Mouse (Mus musculus): Measurements from ENCODE around the gene Raver2. TPM values are rescaled to one million over a fixed set of nuclear protein-coding genes. Genes with fewer than 3 reads are reported as not detected.
"Not testable (repeated sequence)": the region's sequence is repeated elsewhere in the genome, so short reads cannot be mapped to it uniquely, and the experiment has no call there.

The Raver2 gene
- total RNA-seq, 2 experiments from 2014 or later = 45.3 to 48.3 TPM

DNA sequence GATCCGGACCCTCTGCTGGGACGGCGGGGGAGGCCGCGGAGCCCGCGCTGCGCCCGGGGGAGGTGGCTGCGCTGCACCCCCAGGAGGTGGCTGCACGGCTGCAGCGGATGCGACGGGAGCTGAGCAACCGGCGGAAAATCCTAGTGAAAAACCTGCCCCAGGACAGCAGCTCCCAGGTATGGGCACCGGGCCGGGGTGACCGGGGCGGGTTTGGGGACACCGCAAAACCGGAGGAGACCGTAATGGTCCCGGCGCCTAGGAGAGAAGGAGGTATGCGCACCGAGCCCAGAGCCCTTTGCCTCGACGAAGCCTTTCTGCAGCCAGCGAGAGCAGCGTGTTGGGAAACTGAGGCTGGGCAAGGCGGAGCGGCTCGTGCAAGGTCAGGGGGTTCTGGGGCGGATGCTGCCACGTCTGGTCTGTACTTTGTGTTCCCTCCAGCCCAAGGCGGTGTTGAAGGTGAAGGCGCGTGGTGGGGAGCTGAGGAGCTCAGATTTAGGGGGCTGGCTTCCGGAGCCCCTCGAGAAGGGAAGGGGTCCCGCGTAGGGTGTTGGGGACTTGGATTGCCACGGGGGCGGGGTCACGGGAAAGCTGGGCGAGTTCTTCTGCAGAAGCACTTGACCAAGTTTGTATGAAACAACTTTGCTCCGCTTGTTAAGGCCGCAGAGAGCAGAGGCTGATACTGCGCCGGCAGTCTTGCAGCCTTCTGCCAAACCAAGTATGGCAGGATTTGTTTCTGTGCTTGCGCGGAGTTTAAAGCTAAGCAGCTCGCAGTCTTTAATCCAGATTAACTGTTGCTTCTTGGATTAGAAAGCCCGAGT is 580 bp downstream of the Raver2 start:
- peak in 1 of 2 experiments; percentile 32 for DNase-seq (ENCODE audit: low spot score in 2 of 2)
- TF ChIP-seq CTCF (conservative IDR thresholded peaks at IDR 0.05) = no peak
- H3K27ac ChIP-seq = peak overlapping the region; percentile 90
- peak overlapping the region; percentile 72 for H3K4me3 ChIP-seq

DNA sequence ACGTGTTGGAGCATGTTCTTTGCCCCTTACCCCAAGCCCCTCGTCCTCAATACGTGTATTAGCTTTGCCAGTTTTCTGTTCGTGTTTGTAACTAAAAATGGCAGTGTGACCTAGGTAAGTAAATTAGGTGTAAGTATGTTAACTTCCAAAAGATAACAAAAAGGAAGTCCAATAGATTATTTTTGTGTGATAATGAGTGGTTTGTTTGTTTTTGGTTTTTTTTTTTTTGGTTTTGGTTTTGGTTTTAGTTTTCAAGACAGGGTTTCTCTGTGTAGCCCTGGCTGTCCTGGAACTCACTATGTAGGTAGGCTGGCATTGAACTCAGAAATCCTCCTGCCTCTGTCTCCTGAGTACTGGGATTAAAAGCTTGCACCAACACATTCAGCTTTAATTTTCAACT is 2.8 kb downstream of the Raver2 start:
- Histone ChIP-seq H3K27ac (no peak overlapping the region), H3K4me3 (no peak overlapping the region; the same call in 1 of the 2 replicates)
- no peak for DNase-seq (ENCODE audit: low spot score in 2 of 2)
- TF ChIP-seq CTCF (conservative IDR thresholded peaks at IDR 0.05) = no peak

DNA sequence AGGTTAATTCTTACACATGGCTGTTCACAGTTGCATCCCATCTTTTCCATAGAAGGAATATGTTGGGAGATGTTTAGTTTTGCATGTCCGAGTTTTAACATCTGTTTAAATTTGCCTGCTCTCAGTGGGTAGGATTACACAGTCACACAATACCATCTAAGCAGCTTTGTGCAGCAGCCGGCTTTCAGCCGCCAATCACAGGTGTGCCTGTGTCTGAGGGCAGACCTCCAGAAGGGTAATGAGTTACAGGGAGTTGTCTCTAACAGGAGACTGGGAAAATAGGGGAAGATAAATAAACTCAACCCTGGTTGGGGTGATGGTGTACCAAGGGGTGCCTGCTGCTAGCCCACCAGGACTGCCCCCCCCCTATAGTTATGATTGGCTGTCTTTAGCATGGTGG is 7.6 kb downstream of the Raver2 start:
- no peak for TF ChIP-seq CTCF (conservative IDR thresholded peaks at IDR 0.05)
- Histone ChIP-seq H3K4me3 (no peak overlapping the region), H3K27ac (no peak overlapping the region)
- DNase-seq (ENCODE audit: low spot score in 2 of 2) = no peak

DNA sequence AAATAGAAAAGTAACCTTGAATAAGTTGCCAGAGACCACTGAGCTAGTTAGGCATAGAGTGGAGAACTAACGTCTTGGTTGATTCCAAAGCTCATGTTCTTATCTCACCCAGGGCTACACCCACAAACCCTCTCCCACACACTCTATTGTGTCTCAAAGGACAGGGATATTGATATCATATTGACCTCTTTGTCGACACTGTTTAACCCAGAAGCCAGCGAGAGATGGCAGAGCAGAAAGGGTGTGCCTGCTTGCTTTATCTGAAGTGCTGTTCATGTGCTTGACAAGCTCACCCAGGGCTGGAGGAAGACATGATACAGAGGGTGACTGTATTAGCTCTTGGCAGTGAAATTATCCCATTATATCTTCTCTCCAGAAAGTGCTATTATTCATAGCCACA is 11.2 kb downstream of the Raver2 start:
- no peak for TF ChIP-seq CTCF (conservative IDR thresholded peaks at IDR 0.05)
- H3K4me3 ChIP-seq = no peak overlapping the region
- H3K27ac ChIP-seq = no peak overlapping the region
- DNase-seq (ENCODE audit: low spot score in 2 of 2) = no peak

DNA sequence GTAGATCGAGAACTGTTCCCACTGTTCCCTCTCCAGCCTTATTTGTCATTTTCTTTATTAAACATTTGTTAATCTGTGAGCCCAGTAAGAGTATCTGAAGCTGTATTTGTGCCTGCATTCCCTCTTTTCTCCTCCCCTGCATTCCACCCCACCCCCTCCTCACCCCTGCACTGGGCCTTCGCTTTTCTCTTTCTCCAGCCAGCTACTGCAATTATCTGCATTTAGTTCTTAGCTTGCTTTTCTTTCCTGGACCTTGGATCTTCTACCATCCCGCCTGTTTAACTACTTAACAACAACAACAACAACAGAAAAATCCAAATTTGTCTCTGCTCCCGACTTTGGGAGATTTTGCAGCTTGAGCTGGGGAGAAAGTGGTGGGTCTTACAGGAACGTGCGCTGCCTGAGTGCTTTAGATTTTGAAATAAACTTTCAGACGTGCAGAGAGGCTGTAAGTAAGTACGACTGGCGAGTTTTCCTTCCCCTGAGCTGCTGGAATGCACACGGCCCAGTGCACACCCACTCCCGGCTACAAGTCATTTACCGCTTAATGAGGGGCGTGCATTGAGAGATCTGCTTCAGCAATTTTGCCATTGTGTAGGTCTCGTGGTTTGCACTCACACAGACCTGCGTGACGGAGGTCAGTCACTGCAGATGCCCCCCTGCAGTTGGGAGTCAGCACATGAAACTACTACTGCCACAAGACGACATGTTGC is 13.5 kb downstream of the Raver2 start:
- peak overlapping the region; percentile 39; the same call in 1 of the 2 replicates for H3K27ac ChIP-seq
- no peak overlapping the region for H3K4me3 ChIP-seq
- DNase-seq (ENCODE audit: low spot score in 2 of 2) = no peak
- TF ChIP-seq CTCF (conservative IDR thresholded peaks at IDR 0.05) = no peak

DNA sequence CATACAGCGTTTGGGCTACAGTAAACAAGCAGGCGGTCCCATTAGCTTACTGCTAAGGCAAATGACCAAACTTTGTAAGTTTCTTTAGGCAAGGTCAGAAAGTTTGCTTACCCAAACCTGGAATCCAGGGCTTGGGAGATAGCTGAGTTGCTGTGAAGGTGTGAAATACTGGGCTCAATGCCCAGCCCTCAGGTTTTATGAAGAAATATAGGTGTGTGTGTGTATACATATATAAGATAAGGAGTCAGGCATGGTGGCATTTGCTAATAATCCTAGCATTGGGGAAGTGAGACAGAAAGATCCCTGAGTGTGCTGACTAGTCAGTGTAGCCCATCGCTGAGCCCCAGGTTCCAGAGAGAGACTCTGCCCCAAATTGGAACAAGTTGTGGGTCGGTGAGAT is 16.1 kb downstream of the Raver2 start:
- H3K4me3 ChIP-seq = no peak overlapping the region
- no peak for DNase-seq (ENCODE audit: low spot score in 2 of 2)
- no peak for TF ChIP-seq CTCF (conservative IDR thresholded peaks at IDR 0.05)
- H3K27ac ChIP-seq = no peak overlapping the region

DNA sequence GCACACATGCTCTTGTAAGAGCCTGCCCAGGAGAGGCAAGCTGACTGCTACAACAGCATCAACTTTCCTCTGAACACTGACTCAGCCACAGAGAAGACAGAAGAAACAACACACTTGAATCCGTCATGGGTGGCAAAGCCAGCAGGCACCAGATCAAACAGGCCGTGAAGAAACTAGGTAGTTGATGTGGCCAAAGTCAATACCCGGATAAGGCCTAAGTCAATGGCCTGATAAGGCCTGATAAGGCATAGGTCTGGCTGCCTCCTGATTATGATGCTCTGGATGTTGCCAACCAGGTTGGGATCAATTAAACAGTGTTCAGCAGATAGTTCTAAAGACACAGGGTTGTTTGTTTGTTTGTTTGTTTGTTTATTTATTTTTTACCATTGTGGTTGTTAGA is 17.3 kb downstream of the Raver2 start:
- Histone ChIP-seq H3K4me3 (no peak overlapping the region), H3K27ac (no peak overlapping the region)
- DNase-seq (ENCODE audit: low spot score in 2 of 2) = no peak
- TF ChIP-seq CTCF (conservative IDR thresholded peaks at IDR 0.05) = no peak

DNA sequence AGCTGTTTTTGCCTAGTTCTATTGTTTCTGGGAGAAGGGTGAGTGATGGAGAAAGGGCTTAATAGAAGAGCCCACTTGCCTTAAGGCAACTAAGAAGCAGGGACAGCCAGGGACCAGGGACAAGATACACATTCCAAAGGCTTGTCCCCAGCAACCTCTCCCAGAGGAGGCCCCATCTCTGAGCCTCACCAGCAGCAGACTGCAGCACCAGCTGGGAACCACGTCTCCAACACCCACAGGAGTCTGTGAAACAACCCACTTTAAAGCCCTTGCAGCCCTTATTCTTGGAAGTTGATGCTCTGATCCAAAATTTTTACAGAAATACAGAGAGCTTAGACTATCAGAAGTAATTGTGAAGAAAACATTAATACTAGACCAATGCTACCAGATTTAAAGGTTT is 18.9 kb downstream of the Raver2 start:
- no peak for TF ChIP-seq CTCF (conservative IDR thresholded peaks at IDR 0.05)
- Histone ChIP-seq H3K27ac (0 out of 2 replicates have a peak overlapping the region, but pooled peaks have one; percentile 5), H3K4me3 (no peak overlapping the region)
- peak; percentile 28 to 65 for DNase-seq (ENCODE audit: low spot score in 2 of 2)

DNA sequence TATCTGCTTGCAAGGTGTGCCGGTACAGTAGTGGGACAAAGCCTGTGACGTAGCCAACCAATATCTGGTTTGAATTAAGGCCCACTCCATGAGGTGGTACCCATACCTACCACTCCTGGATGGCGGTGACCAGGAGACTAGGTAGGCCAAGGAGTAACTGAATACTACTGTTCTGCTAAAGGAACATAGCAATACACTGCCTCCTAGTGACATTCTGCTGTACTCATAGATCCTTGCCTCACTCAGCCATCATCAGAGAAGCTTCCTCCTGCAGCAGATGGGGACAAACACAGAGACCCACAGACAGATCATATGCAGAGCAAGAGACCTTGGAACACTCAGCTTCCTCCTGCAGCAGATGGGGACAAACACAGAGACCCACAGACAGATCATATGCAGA is 21.8 kb downstream of the Raver2 start:
- not testable (repeated sequence) for H3K4me3 ChIP-seq; H3K27ac ChIP-seq; DNase-seq (ENCODE audit: low spot score in 2 of 2)
- TF ChIP-seq CTCF (conservative IDR thresholded peaks at IDR 0.05) = peak; percentile 56

DNA sequence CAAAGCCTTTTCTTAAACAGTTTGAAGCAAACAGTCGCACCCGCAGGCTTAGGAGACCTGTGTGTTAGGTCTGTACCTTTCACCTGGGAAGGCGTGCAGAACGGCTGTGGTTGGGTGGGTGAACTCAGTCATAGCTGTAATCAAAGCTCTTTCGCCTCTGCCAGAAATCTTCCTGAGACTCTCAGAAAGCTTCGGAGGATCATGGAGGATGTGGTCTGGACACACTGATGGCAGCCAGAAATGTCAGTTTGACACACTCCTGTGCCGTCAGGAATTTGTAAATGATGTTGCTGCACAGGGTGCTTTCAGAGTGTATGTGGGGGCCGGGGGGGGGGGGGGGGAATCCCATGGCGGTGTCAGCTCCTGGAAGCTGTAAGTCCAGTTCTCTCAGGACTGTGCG is 24.5 kb downstream of the Raver2 start:
- no peak for TF ChIP-seq CTCF (conservative IDR thresholded peaks at IDR 0.05)

DNA sequence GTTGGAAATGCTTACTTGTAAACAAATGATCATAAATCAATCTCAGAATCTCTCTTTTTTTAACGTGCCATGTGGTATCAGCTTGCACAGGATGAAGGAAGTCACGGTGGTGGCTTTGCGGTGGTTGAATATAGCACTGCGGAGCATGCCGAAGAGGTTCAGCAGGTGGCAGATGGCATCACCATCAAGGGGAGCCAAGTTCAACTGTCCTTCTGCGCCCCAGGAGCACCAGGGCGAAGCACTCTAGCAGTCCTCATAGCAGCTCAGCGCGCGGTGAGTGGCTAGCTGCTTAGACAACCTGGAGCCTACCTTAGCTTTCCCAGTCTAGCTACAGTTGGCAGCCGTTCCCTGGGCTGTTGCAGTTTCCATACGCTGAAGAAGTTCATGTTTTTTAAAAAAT is 38.3 kb downstream of the Raver2 start:
- peak overlapping the region; percentile 37; the same call in 1 of the 2 replicates for H3K27ac ChIP-seq
- no peak for DNase-seq (ENCODE audit: low spot score in 2 of 2)
- no peak for TF ChIP-seq CTCF (conservative IDR thresholded peaks at IDR 0.05)
- H3K4me3 ChIP-seq = no peak overlapping the region

More for the DNA sequence above, 24.5 kb downstream of the Raver2 start:
- H3K4me3 ChIP-seq = no peak overlapping the region
- DNase-seq (ENCODE audit: low spot score in 2 of 2) = no peak
- H3K27ac ChIP-seq = no peak overlapping the region

DNA sequence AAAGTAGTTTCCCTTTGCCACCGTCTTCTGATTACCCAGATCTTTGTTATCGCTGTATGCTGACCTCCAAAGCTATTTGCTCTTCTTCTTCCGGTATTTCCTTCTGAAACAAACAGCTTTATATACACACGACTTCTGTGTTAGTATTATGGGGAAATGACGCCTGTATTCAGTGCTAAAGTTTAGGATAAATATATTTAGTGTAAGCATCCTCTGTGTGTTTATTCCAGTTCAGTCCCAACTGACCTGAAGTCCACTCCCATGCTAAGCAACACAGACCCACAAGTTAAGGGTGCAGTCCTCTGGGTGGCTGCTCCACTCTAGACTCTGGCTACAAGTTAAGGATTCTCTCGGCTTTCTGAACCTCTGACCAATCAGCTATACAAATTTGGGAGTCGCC is 52.2 kb downstream of the Raver2 start:
- Histone ChIP-seq H3K27ac (no peak overlapping the region), H3K4me3 (no peak overlapping the region)
- DNase-seq (ENCODE audit: low spot score in 2 of 2) = no peak
- TF ChIP-seq CTCF (conservative IDR thresholded peaks at IDR 0.05) = no peak

DNA sequence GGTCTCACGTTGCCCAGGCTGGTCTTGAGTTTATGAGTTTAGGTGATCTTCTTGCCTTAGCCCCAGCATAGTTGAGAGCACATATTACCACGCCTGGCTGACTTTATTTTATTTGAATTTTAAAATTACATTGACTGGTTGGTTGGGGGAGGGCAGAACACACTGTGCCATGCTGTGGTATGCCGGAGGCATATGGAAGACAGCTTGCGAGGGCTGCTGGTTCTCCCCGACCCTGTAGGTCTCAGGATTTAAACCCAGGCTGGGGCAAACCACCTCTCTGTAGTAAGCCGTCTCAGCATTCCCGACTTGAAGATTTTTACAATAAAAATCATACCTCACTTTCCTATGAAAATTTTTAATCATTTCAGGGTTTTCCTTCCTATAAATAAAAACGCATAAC is 66.2 kb downstream of the Raver2 start:
- no peak for TF ChIP-seq CTCF (conservative IDR thresholded peaks at IDR 0.05)

More for the DNA sequence above, 66.2 kb downstream of the Raver2 start:
- no peak for DNase-seq (ENCODE audit: low spot score in 2 of 2)
- no peak overlapping the region for H3K27ac ChIP-seq
- H3K4me3 ChIP-seq = no peak overlapping the region

Data from layer of hippocampus, adult 2 months (tissue).